Mouse (Mus musculus): ENCODE results near the gene Sorbs2. TPM values are rescaled to one million over a fixed set of nuclear protein-coding genes. Genes with fewer than 3 reads are reported as not detected.

The Sorbs2 gene
- 51.9 TPM for polyA plus RNA-seq (2015; fragmentation: Illumina TruSeq; extraction: RNeasy Lipid Tissue Mini Kit (QIAGEN cat#74804); ENCODE audit: insufficient read depth, low replicate concordance)

GRCm38 (mm10) chr8:45507634-45508321 lies at the start of gene Sorbs2:
Gene Sorbs2, plus strand, starts transcription at chr8:45507788.

Other genes starting within 250 kb of the Sorbs2 start
- gene F11, start 245.8 kb upstream of the Sorbs2 start, polyA plus RNA-seq (2015; fragmentation: Illumina TruSeq; extraction: RNeasy Lipid Tissue Mini Kit (QIAGEN cat#74804); ENCODE audit: insufficient read depth, low replicate concordance), result not detected
- gene Klkb1, start 212.9 kb upstream of the Sorbs2 start, polyA plus RNA-seq (2015; fragmentation: Illumina TruSeq; extraction: RNeasy Lipid Tissue Mini Kit (QIAGEN cat#74804); ENCODE audit: insufficient read depth, low replicate concordance), result 0.17 TPM
- not detected for gene Gm45753, start 199.3 kb upstream of the Sorbs2 start, polyA plus RNA-seq (2015; fragmentation: Illumina TruSeq; extraction: RNeasy Lipid Tissue Mini Kit (QIAGEN cat#74804); ENCODE audit: insufficient read depth, low replicate concordance)
- gene Cyp4v3, start 174.6 kb upstream of the Sorbs2 start, polyA plus RNA-seq (2015; fragmentation: Illumina TruSeq; extraction: RNeasy Lipid Tissue Mini Kit (QIAGEN cat#74804); ENCODE audit: insufficient read depth, low replicate concordance), result 23.6 TPM
- gene Fam149a, start 125.5 kb upstream of the Sorbs2 start, polyA plus RNA-seq (2015; fragmentation: Illumina TruSeq; extraction: RNeasy Lipid Tissue Mini Kit (QIAGEN cat#74804); ENCODE audit: insufficient read depth, low replicate concordance), result 5.9 TPM
- gene Tlr3, start 96.7 kb upstream of the Sorbs2 start, polyA plus RNA-seq (2015; fragmentation: Illumina TruSeq; extraction: RNeasy Lipid Tissue Mini Kit (QIAGEN cat#74804); ENCODE audit: insufficient read depth, low replicate concordance), result 29.9 TPM

All from spleen, adult 10 weeks (tissue).